Mouse (Mus musculus): Measurements from ENCODE around the gene Get4. TPM values are rescaled to one million over a fixed set of nuclear protein-coding genes. Genes with fewer than 3 reads are reported as not detected.

Get4 gene
- polyA plus RNA-seq, 1 experiment = 61.6 TPM

DNA sequence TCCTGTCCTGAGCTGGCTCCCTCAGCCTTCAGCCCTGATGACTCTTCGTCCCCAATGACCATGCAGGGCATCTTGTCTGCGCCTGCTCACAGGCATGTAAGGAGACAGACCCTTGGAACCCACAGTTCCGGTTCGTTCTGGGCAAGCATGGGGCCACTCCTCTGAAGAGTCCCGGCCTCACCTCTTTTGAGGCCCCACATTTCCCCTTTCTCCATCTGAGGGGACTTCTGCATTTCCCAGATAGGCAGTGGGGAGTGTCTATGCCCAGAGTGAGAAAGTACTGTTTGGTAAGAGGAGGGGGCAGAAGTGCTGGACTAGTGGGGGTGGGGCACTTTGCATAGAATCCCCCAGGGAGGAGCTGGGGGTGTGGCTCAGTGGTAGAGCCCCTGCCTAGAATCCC lies 35.0 kb downstream of the Get4 start:
- H3K4me1 ChIP-seq (ENCODE audit: control insufficient read depth, insufficient read depth, low read length) = no peaks in the 10 kb centered on the region
- no peak overlapping the region for H3K27ac ChIP-seq (ENCODE audit: insufficient read depth, low read length)
- no peak overlapping the region for H3K4me3 ChIP-seq (ENCODE audit: insufficient read depth, low read length)
- no peak for TF ChIP-seq POLR2A (IDR thresholded peaks at IDR 0.05; ENCODE audit: low read depth, low read length)
- TF ChIP-seq CTCF (IDR thresholded peaks at IDR 0.05; ENCODE audit: borderline replicate concordance, insufficient read depth, low read length) = no peak

- Histone ChIP-seq H3K4me3 (ENCODE audit: insufficient read depth, low read length) (no peak overlapping the region), H3K4me1 (ENCODE audit: control insufficient read depth, insufficient read depth, low read length) (no peaks in the 10 kb centered on the region), H3K27ac (ENCODE audit: insufficient read depth, low read length) (no peak overlapping the region)
- TF ChIP-seq POLR2A (IDR thresholded peaks at IDR 0.05; ENCODE audit: low read depth, low read length) (no peak), CTCF (IDR thresholded peaks at IDR 0.05; ENCODE audit: borderline replicate concordance, insufficient read depth, low read length) (no peak)
Measured at GRCm38 (mm10) chr5:139287787-139288186, 35.7 kb downstream of the Get4 start.

GRCm38 (mm10) chr5:139288591-139288990 lies 36.5 kb downstream of the Get4 start:
- TF ChIP-seq POLR2A (IDR thresholded peaks at IDR 0.05; ENCODE audit: low read depth, low read length) = no peak
- no peak for TF ChIP-seq CTCF (IDR thresholded peaks at IDR 0.05; ENCODE audit: borderline replicate concordance, insufficient read depth, low read length)
- H3K27ac ChIP-seq (ENCODE audit: insufficient read depth, low read length) = no peak overlapping the region
- no peaks in the 10 kb centered on the region for H3K4me1 ChIP-seq (ENCODE audit: control insufficient read depth, insufficient read depth, low read length)
- H3K4me3 ChIP-seq (ENCODE audit: insufficient read depth, low read length) = no peak overlapping the region

- H3K4me1 ChIP-seq (ENCODE audit: control insufficient read depth, insufficient read depth, low read length) = no peaks in the 10 kb centered on the region
- TF ChIP-seq POLR2A (IDR thresholded peaks at IDR 0.05; ENCODE audit: low read depth, low read length) = no peak
- no peak overlapping the region for H3K27ac ChIP-seq (ENCODE audit: insufficient read depth, low read length)
- H3K4me3 ChIP-seq (ENCODE audit: insufficient read depth, low read length) = no peak overlapping the region
Measured at GRCm38 (mm10) chr5:139290467-139291259, 38.5 kb downstream of the Get4 start.

- Histone ChIP-seq H3K4me1 (ENCODE audit: control insufficient read depth, insufficient read depth, low read length) (no peaks in the 10 kb centered on the region), H3K4me3 (ENCODE audit: insufficient read depth, low read length) (no peak overlapping the region), H3K27ac (ENCODE audit: insufficient read depth, low read length) (no peak overlapping the region)
- TF ChIP-seq CTCF (IDR thresholded peaks at IDR 0.05; ENCODE audit: borderline replicate concordance, insufficient read depth, low read length) (no peak), POLR2A (IDR thresholded peaks at IDR 0.05; ENCODE audit: low read depth, low read length) (no peak)
Measured at GRCm38 (mm10) chr5:139291811-139292560, 39.9 kb downstream of the Get4 start.

GRCm38 (mm10) chr5:139294089-139294488 lies 42.0 kb downstream of the Get4 start:
- no peaks in the 10 kb centered on the region for H3K4me1 ChIP-seq (ENCODE audit: control insufficient read depth, insufficient read depth, low read length)
- no peak overlapping the region for H3K4me3 ChIP-seq (ENCODE audit: insufficient read depth, low read length)
- H3K27ac ChIP-seq (ENCODE audit: insufficient read depth, low read length) = no peak overlapping the region
- TF ChIP-seq POLR2A (IDR thresholded peaks at IDR 0.05; ENCODE audit: low read depth, low read length) (no peak), CTCF (IDR thresholded peaks at IDR 0.05; ENCODE audit: borderline replicate concordance, insufficient read depth, low read length) (no peak)

GRCm38 (mm10) chr5:139297092-139297491 lies 45.0 kb downstream of the Get4 start:
- no peak for TF ChIP-seq CTCF (IDR thresholded peaks at IDR 0.05; ENCODE audit: borderline replicate concordance, insufficient read depth, low read length)
- no peak for TF ChIP-seq POLR2A (IDR thresholded peaks at IDR 0.05; ENCODE audit: low read depth, low read length)
- Histone ChIP-seq H3K27ac (ENCODE audit: insufficient read depth, low read length) (no peak overlapping the region), H3K4me3 (ENCODE audit: insufficient read depth, low read length) (no peak overlapping the region), H3K4me1 (ENCODE audit: control insufficient read depth, insufficient read depth, low read length) (no peaks in the 10 kb centered on the region)

DNA sequence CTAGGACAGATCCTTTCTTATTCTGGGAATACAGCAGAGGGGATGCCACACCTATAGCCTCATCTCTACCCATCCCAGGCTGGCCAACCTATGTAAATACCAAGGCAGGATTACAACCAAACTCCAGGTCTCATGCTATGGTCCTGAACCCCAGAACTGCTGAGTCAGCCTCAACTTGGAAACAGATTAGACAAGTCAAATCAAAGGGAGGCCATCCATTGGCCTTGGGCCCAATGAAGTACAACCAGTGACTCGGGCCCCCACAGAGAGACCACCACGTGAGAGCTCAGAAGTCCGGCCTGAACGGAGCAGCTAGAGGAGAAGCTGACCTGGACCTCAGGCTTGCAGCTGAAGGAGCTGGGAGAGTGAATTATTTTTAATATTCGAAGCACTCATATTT lies 45.6 kb downstream of the Get4 start:
- Histone ChIP-seq H3K4me3 (ENCODE audit: insufficient read depth, low read length) (no peak overlapping the region), H3K4me1 (ENCODE audit: control insufficient read depth, insufficient read depth, low read length) (no peaks in the 10 kb centered on the region), H3K27ac (ENCODE audit: insufficient read depth, low read length) (no peak overlapping the region)
- TF ChIP-seq POLR2A (IDR thresholded peaks at IDR 0.05; ENCODE audit: low read depth, low read length) (no peak), CTCF (IDR thresholded peaks at IDR 0.05; ENCODE audit: borderline replicate concordance, insufficient read depth, low read length) (no peak)

DNA sequence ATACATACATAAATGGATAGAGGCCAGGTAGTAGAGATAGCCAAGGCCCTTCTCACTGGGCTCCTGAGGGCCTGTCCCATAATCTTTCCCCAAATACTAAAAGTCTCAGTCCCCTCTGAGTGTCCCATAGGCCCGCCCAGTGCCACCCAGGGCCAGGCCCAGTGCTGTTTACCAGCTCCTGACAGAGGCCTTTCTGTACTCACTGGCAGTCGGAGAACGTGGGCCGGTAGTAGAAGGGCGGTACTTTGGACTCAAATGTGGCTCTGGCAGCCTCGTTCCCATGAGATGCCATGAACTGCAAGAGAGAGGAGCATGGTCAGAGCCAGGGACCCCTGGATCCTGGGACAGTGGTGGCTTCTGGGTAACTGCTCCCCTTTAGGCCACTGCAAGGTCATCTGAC lies 50.0 kb downstream of the Get4 start:
- no peak overlapping the region for H3K4me3 ChIP-seq (ENCODE audit: insufficient read depth, low read length)
- TF ChIP-seq CTCF (IDR thresholded peaks at IDR 0.05; ENCODE audit: borderline replicate concordance, insufficient read depth, low read length) (no peak), POLR2A (IDR thresholded peaks at IDR 0.05; ENCODE audit: low read depth, low read length) (no peak)
- no peak overlapping the region for H3K27ac ChIP-seq (ENCODE audit: insufficient read depth, low read length)
- H3K4me1 ChIP-seq (ENCODE audit: control insufficient read depth, insufficient read depth, low read length) = no peaks in the 10 kb centered on the region

DNA sequence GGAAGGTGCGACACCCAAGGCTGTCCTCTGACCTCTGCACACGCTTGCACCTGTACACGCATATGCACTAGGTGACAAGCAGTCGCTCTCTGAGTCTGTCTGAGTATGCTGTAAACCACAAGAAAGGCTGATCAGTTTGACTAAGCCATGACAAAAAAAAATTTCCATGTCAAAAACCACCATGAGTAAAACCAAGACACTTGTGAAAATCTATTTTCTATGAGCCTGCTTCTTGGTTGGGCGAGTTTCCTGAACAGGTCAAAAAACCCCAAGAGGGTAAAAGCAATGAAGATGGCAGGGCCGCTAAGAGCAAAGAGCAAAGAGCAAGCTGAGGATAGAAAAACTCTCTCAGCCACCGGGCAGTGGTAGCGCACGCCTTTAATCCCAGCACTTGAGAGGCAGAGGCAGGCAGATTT lies 51.5 kb downstream of the Get4 start:
- Histone ChIP-seq H3K4me1 (ENCODE audit: control insufficient read depth, insufficient read depth, low read length) (no peaks in the 10 kb centered on the region), H3K27ac (ENCODE audit: insufficient read depth, low read length) (no peak overlapping the region), H3K4me3 (ENCODE audit: insufficient read depth, low read length) (no peak overlapping the region)
- TF ChIP-seq CTCF (IDR thresholded peaks at IDR 0.05; ENCODE audit: borderline replicate concordance, insufficient read depth, low read length) (no peak), POLR2A (IDR thresholded peaks at IDR 0.05; ENCODE audit: low read depth, low read length) (no peak)

All from embryonic fibroblast, embryonic 13.5 days (primary cell).